Mouse (Mus musculus) bone marrow, adult 2 months (tissue): ENCODE measurements around the gene Ltb.

Experiments
- CTCF ChIP-seq: fragments of 200-500 bp; IDR thresholded peaks from 2 replicates; pipeline ENCODE4 v1.5.1; 2011; ENCODE audit warnings: low read length, control low read depth; ENCODE audit not compliant: control insufficient read depth, insufficient read depth
- POLR2A ChIP-seq: fragments of 200-500 bp; IDR thresholded peaks from 2 replicates; pipeline ENCODE4 v1.6.1; 2011; ENCODE audit warnings: low read depth, mild to moderate bottlenecking, control low read depth, low read length, borderline replicate concordance; ENCODE audit not compliant: control insufficient read depth

DNA sequence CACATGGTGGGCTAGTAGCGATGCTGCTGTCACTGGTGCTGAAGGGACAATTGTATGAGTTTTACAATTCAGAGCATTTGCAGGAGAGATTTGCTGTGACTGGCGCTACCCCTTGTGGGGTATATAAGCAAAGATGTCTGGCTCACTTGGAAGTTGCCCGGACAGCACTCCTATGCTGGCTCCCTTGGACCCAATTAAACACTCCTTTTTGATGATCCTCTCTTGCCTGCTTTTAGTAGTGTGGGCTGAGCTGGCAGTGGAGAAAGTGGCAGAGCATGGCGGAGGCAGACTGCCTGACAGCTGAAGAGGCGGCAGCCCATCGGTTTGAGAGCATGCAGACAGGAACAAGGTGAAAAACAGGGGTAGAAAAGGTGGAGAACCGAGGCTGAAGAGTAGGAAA is 26.4 kb upstream of the Ltb start:
- TF ChIP-seq POLR2A, result no peak
- TF ChIP-seq CTCF, result no peak
